Mouse (Mus musculus) midbrain, embryonic 12.5 days (tissue): ENCODE measurements at regions not wholly inside any gene's neighbourhood (a gene's known extent, or its start where the extent isn't known, plus 50 kb on each side); places are given as distances from the start of the nearest gene placed in this dataset.

ENCODE experiments used
- ATAC-seq: fragments of 200-750 bp; cut with Nextera tagmentation; 2 replicates; pipeline ENCODE4 v1.8.0; 2017; ENCODE audit warnings: low read depth, moderate TSS enrichment, moderate library complexity; ENCODE audit not compliant: low FRiP score
- H3K27ac ChIP-seq: fragments of 300-500 bp; sonication (generic); replicated peaks from 2 replicates; pipeline ENCODE4 v1.5.1; 2016; ENCODE audit warnings: mild to moderate bottlenecking
- H3K27me3 ChIP-seq: fragments of 300-500 bp; sonication (generic); 2 replicates; pipeline ENCODE4 v1.6.1; 2016; ENCODE audit warnings: mild to moderate bottlenecking
- H3K36me3 ChIP-seq: fragments of 300-500 bp; sonication (generic); 2 replicates; pipeline ENCODE4 v1.6.1; 2016
- H3K4me1 ChIP-seq: fragments of 300-500 bp; sonication (generic); 2 replicates; pipeline ENCODE4 v1.6.1; 2016
- H3K4me2 ChIP-seq: fragments of 300-500 bp; sonication (generic); replicated peaks from 2 replicates; pipeline ENCODE4 v1.6.1; 2016; ENCODE audit warnings: mild to moderate bottlenecking, moderate library complexity
- H3K4me3 ChIP-seq: fragments of 300-500 bp; sonication (generic); 2 replicates; pipeline ENCODE4 v1.5.1; 2016; ENCODE audit warnings: mild to moderate bottlenecking
- H3K9ac ChIP-seq: fragments of 300-500 bp; sonication (generic); replicated peaks from 2 replicates; pipeline ENCODE4 v1.6.1; 2016; ENCODE audit warnings: mild to moderate bottlenecking, moderate library complexity
- H3K9me3 ChIP-seq: fragments of 300-500 bp; sonication (generic); 2 replicates; pipeline ENCODE4 v1.6.1; 2016; ENCODE audit warnings: mild to moderate bottlenecking
- WGBS: fragments of 180-500 bp; shearing (Covaris S2); methylation state at CpG from one replicate; pipeline ENCODE4 v1.1.7; 2016; 5-methylcytosine and 5-hydroxymethylcytosine counted together

- no peaks in the 10 kb centered on the region for H3K9me3 ChIP-seq
- H3K9ac ChIP-seq = no peak overlapping the region
- WGBS = 68% methylated on average over 8 of the region's 8 CpGs
- H3K36me3 ChIP-seq = no peaks in the 10 kb centered on the region
- no peak overlapping the region for H3K27ac ChIP-seq
- no peak overlapping the region for H3K4me3 ChIP-seq
- no peaks in the 10 kb centered on the region for H3K27me3 ChIP-seq
- ATAC-seq = no peak
- H3K4me2 ChIP-seq = no peak overlapping the region
- no peaks in the 10 kb centered on the region for H3K4me1 ChIP-seq
These were observed 404.4 kb upstream of the Gm765 start for GRCm38 (mm10) chr6:98746976-98747375.

DNA sequence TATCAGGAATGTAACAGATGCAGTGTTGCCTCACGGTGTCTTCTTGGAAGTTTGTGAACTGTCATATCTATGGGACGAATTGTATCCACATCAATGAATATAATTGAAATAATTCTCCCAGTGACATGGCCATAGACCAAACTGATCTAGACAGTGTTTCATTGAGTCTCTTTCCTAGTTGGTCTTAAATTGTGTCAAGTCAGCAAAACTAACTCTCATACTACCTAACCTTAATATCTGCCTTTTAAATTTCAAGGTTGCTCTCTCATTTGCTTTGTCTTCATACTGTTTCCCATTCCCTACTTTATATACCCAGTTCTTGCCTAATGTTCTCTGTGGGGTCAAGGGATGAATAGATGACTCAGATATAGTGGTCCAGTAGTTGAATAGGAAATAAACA is 397.9 kb upstream of the Gm765 start:
- no peak for ATAC-seq
- Histone ChIP-seq H3K27ac (no peak overlapping the region), H3K4me3 (no peak overlapping the region), H3K9me3 (no peaks in the 10 kb centered on the region), H3K27me3 (no peaks in the 10 kb centered on the region), H3K4me2 (no peak overlapping the region), H3K9ac (no peak overlapping the region), H3K36me3 (no peaks in the 10 kb centered on the region), H3K4me1 (no peaks in the 10 kb centered on the region)
- 94% methylated on average over 2 of the region's 2 CpGs for WGBS

DNA sequence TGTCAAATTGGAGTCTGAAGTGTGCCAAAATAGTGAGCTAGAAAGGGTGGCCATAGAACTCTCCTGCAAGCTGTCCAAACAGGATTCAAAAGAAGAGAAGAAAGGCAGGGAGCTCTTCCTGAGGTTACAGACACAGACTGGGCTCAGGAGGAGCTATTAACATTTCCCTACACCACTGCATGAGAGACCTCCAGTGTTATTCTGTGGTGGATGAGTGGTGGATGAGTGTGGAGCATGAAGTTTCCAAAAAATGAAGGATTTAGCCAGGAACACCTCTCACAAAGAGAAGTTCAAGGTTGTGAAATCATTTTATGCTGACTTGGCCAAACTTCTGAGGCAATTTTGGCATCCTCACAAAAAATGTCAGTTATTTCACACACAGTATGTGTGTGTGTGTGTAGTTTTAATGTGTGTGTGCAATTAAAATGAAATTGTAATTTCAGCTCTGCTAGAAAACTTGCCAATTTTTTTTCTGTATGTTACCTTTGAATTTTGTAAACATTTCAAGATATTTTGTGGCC is 388.5 kb upstream of the Gm765 start:
- H3K4me2 ChIP-seq = no peak overlapping the region
- H3K9me3 ChIP-seq = no peaks in the 10 kb centered on the region
- no peaks in the 10 kb centered on the region for H3K27me3 ChIP-seq
- no peak overlapping the region for H3K27ac ChIP-seq
- H3K4me3 ChIP-seq = no peak overlapping the region
- no peak overlapping the region for H3K9ac ChIP-seq
- ATAC-seq = no peak
- H3K36me3 ChIP-seq = no peaks in the 10 kb centered on the region
- no peaks in the 10 kb centered on the region for H3K4me1 ChIP-seq

GRCm38 (mm10) chr6:98726605-98727144 is 384.1 kb upstream of the Gm765 start:
- Histone ChIP-seq H3K36me3 (no peaks in the 10 kb centered on the region), H3K9me3 (no peaks in the 10 kb centered on the region), H3K4me2 (no peak overlapping the region), H3K4me1 (no peaks in the 10 kb centered on the region), H3K4me3 (no peak overlapping the region), H3K9ac (no peak overlapping the region), H3K27me3 (no peaks in the 10 kb centered on the region), H3K27ac (no peak overlapping the region)
- 81% methylated on average over 5 of the region's 5 CpGs for WGBS
- no peak for ATAC-seq

- H3K9me3 ChIP-seq = no peaks in the 10 kb centered on the region
- no peak for ATAC-seq
- no peaks in the 10 kb centered on the region for H3K36me3 ChIP-seq
- no peaks in the 10 kb centered on the region for H3K4me1 ChIP-seq
- H3K4me3 ChIP-seq = no peak overlapping the region
- no peak overlapping the region for H3K9ac ChIP-seq
- no peaks in the 10 kb centered on the region for H3K27me3 ChIP-seq
- 70% methylated on average over 14 of the region's 14 CpGs for WGBS
- peak overlapping the region; percentile 42; the same call in 1 of the 2 replicates for H3K27ac ChIP-seq
- no peak overlapping the region for H3K4me2 ChIP-seq
These were observed 362.5 kb upstream of the Gm765 start for GRCm38 (mm10) chr6:98704887-98705622.

GRCm38 (mm10) chr6:98697571-98697970 is 355.0 kb upstream of the Gm765 start:
- no peaks in the 10 kb centered on the region for H3K4me1 ChIP-seq
- ATAC-seq = no peak
- WGBS = 72% methylated on average over 7 of the region's 7 CpGs
- no peaks in the 10 kb centered on the region for H3K27me3 ChIP-seq
- H3K9ac ChIP-seq = no peak overlapping the region
- H3K4me2 ChIP-seq = no peak overlapping the region
- H3K9me3 ChIP-seq = no peaks in the 10 kb centered on the region
- H3K36me3 ChIP-seq = no peaks in the 10 kb centered on the region
- H3K27ac ChIP-seq = no peak overlapping the region
- no peak overlapping the region for H3K4me3 ChIP-seq

DNA sequence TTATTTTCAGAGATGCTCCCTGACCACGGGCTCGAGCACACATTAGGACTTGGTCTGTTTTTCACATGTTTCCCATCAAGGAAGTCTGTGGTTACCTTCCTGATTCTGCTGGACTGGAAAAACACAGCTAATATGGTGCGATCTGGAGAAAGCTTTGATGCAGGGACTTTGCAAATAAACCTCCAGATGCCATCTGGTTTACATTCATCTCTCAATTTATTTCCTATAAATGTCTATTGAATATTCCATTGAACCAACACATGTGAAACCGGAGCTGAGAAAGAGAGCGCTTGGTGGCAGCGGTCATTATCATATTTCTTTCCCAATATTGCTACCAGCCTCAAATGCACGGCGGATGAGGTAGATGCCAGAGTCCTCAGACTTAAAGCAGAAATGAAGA is 350.9 kb upstream of the Gm765 start:
- Histone ChIP-seq H3K27ac (no peak overlapping the region), H3K9ac (no peak overlapping the region), H3K4me2 (no peak overlapping the region), H3K4me1 (no peaks in the 10 kb centered on the region), H3K36me3 (no peaks in the 10 kb centered on the region), H3K4me3 (no peak overlapping the region), H3K9me3 (no peaks in the 10 kb centered on the region), H3K27me3 (no peaks in the 10 kb centered on the region)
- ATAC-seq = no peak
- 81% methylated on average over 8 of the region's 8 CpGs for WGBS

- ATAC-seq = no peak
- H3K9me3 ChIP-seq = no peaks in the 10 kb centered on the region
- no peak overlapping the region for H3K27ac ChIP-seq
- no peaks in the 10 kb centered on the region for H3K36me3 ChIP-seq
- no peak overlapping the region for H3K4me2 ChIP-seq
- H3K4me1 ChIP-seq = no peaks in the 10 kb centered on the region
- no peak overlapping the region for H3K4me3 ChIP-seq
- H3K9ac ChIP-seq = no peak overlapping the region
- H3K27me3 ChIP-seq = no peaks in the 10 kb centered on the region
- 62% methylated on average over 9 of the region's 9 CpGs for WGBS
These were observed 347.6 kb upstream of the Gm765 start for GRCm38 (mm10) chr6:98690133-98690532.

DNA sequence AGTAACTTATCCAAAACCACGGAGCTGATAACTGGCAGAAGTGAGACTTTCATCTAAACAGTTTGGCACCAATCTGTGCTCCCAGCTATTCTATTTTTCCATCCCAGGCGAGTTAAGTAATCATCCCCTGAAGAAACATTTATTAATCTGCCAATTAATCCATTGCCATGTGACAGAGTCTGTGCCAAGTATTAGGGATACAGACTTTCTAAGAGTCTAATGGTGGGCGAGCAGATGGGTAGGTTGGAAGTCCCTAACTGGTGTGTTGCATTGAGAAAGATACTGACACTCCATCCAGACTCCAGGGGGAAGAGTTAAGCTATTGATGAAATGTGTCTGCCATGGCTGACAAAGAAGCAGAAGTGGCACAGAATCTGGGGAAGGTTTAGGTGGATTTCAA is 346.8 kb upstream of the Gm765 start:
- Histone ChIP-seq H3K4me2 (no peak overlapping the region), H3K36me3 (no peaks in the 10 kb centered on the region), H3K9me3 (no peaks in the 10 kb centered on the region), H3K4me1 (no peaks in the 10 kb centered on the region), H3K27ac (no peak overlapping the region), H3K4me3 (no peak overlapping the region), H3K27me3 (no peaks in the 10 kb centered on the region), H3K9ac (no peak overlapping the region)
- ATAC-seq = no peak
- WGBS = 91% methylated on average over 3 of the region's 3 CpGs

GRCm38 (mm10) chr6:98688624-98689023 is 346.1 kb upstream of the Gm765 start:
- no peaks in the 10 kb centered on the region for H3K9me3 ChIP-seq
- no peak for ATAC-seq
- WGBS = 90% methylated on average over 2 of the region's 2 CpGs

GRCm38 (mm10) chr6:98666388-98666989 is 323.9 kb upstream of the Gm765 start:
- H3K27me3 ChIP-seq = no peaks in the 10 kb centered on the region
- H3K27ac ChIP-seq = no peak overlapping the region
- 11% methylated on average over 11 of the region's 11 CpGs for WGBS
- no peaks in the 10 kb centered on the region for H3K9me3 ChIP-seq
- no peaks in the 10 kb centered on the region for H3K36me3 ChIP-seq
- H3K9ac ChIP-seq = no peak overlapping the region
- ATAC-seq = no peak
- peaks cover 5% of the 10 kb centered on the region; the same call in 1 of the 2 replicates for H3K4me1 ChIP-seq
- peak overlapping the region; percentile 25 for H3K4me2 ChIP-seq
- H3K4me3 ChIP-seq = no peak overlapping the region

More at GRCm38 (mm10) chr6:98688624-98689023, 346.1 kb upstream of the Gm765 start:
- H3K4me2 ChIP-seq = no peak overlapping the region
- no peaks in the 10 kb centered on the region for H3K4me1 ChIP-seq
- no peak overlapping the region for H3K4me3 ChIP-seq
- H3K9ac ChIP-seq = no peak overlapping the region
- H3K36me3 ChIP-seq = no peaks in the 10 kb centered on the region
- no peak overlapping the region for H3K27ac ChIP-seq
- no peaks in the 10 kb centered on the region for H3K27me3 ChIP-seq

DNA sequence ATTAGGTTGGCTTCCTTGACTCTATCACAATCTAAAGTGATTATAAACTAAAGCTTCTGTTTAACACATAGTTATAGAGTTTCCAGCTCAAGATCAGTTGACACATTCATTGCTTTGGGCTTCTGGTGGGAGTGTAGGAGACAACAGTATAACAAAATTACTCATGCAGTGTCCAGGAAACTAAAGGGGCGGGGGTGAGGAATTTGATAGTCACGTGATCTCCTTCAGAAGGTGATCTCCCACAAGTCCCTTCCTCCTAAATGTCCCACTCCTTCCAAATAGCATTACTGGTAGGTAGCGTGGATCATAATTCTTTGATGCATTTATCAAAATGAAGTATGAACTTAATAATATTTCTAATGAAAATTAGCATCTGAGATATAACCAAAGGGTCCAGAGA is 309.3 kb upstream of the Gm765 start:
- no peaks in the 10 kb centered on the region for H3K4me1 ChIP-seq
- H3K4me3 ChIP-seq = no peak overlapping the region
- no peak overlapping the region for H3K27ac ChIP-seq
- no peak overlapping the region for H3K9ac ChIP-seq
- ATAC-seq = no peak
- 89% methylated on average over 3 of the region's 3 CpGs for WGBS
- no peak overlapping the region for H3K4me2 ChIP-seq
- no peaks in the 10 kb centered on the region for H3K36me3 ChIP-seq
- H3K27me3 ChIP-seq = no peaks in the 10 kb centered on the region
- no peaks in the 10 kb centered on the region for H3K9me3 ChIP-seq
